ENCODE assay signal across 21 mouse cellular contexts in genomic region chr12:102961066-102961465, GRCm38 (mm10). TPM values are rescaled to one million over a fixed set of nuclear protein-coding genes. Genes with fewer than 3 reads are reported as not detected.
"Had no signal": no experiment of that assay in that cellular context is flagged by ENCODE, and none has a peak within 500 bp of the region (broad histone marks: within the 10 kb centered on the region; RNA-seq: fewer than 3 reads in every experiment).

No protein-coding gene starts in this region.

- H3K27me3 ChIP-seq: limb, embryonic 12.5 days; limb, embryonic 15.5 days; midbrain, embryonic 12.5 days; neural tube, embryonic 13.5 days had no signal

- H3K9ac ChIP-seq: limb, embryonic 12.5 days; limb, embryonic 15.5 days; liver, embryonic 14.5 days; liver, postnatal 0 days; lung, embryonic 14.5 days; midbrain, embryonic 12.5 days; neural tube, embryonic 13.5 days had no signal

- H3K4me3 ChIP-seq: left cerebral cortex, adult 2 months; limb, embryonic 12.5 days; limb, embryonic 15.5 days; midbrain, embryonic 12.5 days; myocyte; neural tube, embryonic 13.5 days had no signal

- H3K4me1 ChIP-seq: limb, embryonic 12.5 days; limb, embryonic 15.5 days had no signal

- H3K36me3 ChIP-seq: limb, embryonic 12.5 days; limb, embryonic 15.5 days; midbrain, embryonic 12.5 days; neural tube, embryonic 13.5 days had no signal

- H3K4me2 ChIP-seq: limb, embryonic 12.5 days; limb, embryonic 15.5 days; liver, embryonic 11.5 days; lung, embryonic 14.5 days; midbrain, embryonic 12.5 days; neural tube, embryonic 13.5 days had no signal

- ATAC-seq: liver, postnatal 0 days; lung, postnatal 0 days; midbrain, embryonic 16.5 days had no signal

- DNase-seq: kidney, postnatal 36 days; layer of hippocampus, postnatal 36 days; left cerebral cortex, postnatal 4 days; liver, postnatal 0 days; lung, embryonic 14.5 days; thymus, adult 18-20 months; thymus, postnatal 36 days had no signal

- H3K9me3 ChIP-seq: limb, embryonic 12.5 days; limb, embryonic 15.5 days; midbrain, embryonic 12.5 days; neural tube, embryonic 13.5 days had no signal

- H3K27ac ChIP-seq: kidney, postnatal 0 days; left cerebral cortex, adult 2 months; limb, embryonic 12.5 days; limb, embryonic 15.5 days; liver, embryonic 14.5 days; macrophage; midbrain, embryonic 12.5 days; neural tube, embryonic 13.5 days had no signal

RNA-seq across cellular contexts. Expression of gene Unc79, which starts 12.4 kb away (rescaled TPM):
- total RNA-seq: megakaryocyte, adult 5-6 weeks; monocyte, adult 5-6 weeks had no signal
- polyA plus RNA-seq: myocyte had no signal
